Mouse (Mus musculus): Measurements from ENCODE around the gene E130218I03Rik.

The E130218I03Rik gene

DNA sequence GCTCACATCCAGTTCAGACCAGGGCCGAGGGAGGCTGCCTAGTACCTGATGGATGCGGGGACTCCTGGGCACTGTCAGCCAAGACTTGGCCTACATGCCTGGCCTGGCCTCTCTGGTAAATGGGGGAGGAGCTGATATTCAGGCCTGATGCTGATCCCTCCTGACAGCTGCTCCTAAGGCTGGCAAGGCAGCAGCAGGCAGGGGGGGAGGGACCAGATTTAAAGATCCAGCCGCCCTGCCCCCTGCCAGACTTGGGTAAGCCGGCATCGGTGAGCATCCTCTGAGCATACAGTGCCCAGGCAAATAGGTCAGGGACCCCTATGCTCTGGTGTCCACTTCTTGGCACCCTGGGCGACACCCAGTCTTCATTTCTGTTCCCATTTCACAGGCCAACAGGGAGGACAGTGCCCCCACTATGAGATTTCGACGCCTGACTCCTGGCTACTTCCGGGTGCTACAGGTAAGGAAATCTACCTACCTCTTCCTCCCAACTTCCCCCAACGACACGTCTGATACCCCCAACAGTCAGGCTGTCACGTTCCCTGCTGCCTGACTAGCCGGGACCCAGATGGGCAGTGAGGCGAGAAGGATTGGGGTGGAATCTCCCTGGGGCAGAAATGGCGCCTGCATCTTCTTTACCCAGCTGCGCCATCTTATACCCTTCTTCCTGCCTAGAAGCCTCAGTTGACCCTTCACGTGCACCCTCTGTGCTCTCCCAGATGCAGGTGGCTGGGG, at the start of gene E130218I03Rik:
TSS of gene E130218I03Rik (plus strand) at position 147 of the 735 bp plus-strand sequence.
- no peak for DNase-seq

- no peak for DNase-seq
These were observed 44.1 kb upstream of the E130218I03Rik start for GRCm38 (mm10) chr4:134199371-134199770.

DNA sequence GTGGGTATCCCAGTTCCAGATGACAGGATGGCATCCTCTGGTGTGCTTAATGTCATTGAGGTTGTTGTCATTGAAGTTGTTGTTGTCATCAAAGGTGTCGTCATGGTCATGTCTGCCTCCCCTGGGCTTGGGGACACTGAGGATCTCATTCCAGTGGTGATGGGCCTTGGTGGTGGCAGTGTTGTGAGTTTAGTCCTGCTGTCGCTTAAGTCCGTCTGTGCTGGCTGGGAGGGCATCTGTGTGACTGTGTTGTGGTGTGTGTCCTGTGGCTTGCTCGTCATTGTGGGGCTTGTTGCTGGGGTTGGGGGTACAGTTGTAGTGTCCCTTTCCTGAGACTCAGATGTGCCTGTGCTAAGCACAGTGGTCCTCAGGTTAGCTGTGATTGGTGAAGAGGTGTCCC, 40.6 kb upstream of the E130218I03Rik start, which contains the start of gene Gm7534:
TSS of gene Gm7534 (minus strand) at position 101 of the 400 bp plus-strand sequence.
- DNase-seq = no peak

DNA sequence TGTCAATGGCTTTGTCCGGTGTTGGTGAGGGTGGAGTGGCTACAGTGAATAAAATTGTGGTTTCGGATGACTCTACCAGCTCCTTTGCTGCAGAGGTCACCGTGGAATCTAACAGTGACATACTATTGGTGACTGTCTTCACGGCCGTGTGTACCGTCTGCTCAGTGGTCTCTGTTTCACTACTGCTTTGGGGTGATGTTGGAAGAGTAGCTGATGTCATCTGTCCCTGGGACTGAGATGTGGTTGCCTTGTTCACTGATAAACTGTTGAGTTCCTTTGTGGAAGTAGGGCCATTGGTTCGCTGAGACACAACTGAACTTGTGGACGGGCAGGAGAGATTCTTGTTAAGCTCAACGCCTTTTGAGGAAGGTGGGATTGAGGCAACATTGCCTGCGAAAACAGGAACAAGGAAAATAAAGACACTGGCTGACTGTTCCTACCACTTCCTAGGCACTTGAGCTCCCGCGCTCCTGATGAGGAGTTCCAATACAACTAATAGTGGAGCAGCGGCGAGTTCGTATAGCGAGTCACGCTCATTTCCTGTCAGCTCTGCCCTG, 40.0 kb upstream of the E130218I03Rik start:
- DNase-seq = no peak

DNA sequence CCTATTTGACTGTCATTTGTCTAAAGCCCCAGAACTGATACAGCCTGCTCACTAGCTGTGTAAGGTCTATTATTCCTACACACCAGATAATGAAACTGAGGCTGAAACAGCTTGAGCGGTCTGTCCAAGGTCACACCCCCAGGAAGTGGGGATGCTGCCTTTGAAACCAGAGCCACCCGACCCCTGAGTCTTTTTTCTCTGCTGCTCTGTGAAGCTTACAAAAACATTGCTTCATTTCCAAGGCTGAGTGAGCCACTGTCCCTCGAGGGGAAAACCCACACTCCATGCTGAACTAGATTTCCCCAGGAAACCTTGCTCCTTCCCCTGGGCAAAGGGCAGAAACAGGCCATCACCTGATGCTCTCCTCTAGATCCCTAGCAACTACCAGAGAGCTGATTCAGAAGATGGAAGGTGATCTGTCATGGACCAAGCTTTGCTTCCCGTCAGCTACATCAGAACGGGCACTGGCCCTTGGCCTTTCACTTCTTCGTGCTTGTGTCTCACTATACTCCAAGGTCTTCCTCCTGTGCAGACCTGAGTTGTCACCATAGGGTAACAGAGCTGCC, 36.9 kb upstream of the E130218I03Rik start:
- no peak for DNase-seq

GRCm38 (mm10) chr4:134222793-134223600, 20.5 kb upstream of the E130218I03Rik start:
- DNase-seq = peak; percentile 51 to 70

- peak; percentile 36 to 53 for DNase-seq
These were observed 16.3 kb upstream of the E130218I03Rik start, which contains the start of gene Catsper4 for GRCm38 (mm10) chr4:134227194-134227593. Gene Catsper4 (minus strand): TSS chr4:134227383.

DNA sequence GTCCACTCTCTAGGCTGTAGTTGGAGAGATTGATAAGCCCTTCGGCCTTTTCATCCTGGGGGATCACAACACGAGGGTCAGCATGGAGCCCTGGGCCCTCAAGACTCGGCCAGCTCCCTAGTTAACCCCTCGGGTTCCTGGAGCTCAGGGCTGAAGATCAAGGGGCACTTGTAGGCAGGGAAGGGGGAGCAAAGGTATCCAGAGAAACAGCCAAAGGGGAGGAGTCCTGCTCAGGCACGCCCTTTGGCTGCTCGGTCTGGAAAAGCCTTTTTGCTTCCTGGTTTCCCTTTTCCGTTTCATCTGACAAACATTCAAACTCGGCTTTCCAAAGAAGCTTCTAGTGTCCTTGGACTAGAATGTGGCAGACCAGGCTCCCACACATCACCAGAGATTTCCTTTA, 13.0 kb upstream of the E130218I03Rik start:
- no peak for DNase-seq

- DNase-seq = no peak
These were observed 8.6 kb upstream of the E130218I03Rik start for GRCm38 (mm10) chr4:134234876-134235275.

GRCm38 (mm10) chr4:134237582-134238278, 5.7 kb upstream of the E130218I03Rik start:
- no peak for DNase-seq

DNA sequence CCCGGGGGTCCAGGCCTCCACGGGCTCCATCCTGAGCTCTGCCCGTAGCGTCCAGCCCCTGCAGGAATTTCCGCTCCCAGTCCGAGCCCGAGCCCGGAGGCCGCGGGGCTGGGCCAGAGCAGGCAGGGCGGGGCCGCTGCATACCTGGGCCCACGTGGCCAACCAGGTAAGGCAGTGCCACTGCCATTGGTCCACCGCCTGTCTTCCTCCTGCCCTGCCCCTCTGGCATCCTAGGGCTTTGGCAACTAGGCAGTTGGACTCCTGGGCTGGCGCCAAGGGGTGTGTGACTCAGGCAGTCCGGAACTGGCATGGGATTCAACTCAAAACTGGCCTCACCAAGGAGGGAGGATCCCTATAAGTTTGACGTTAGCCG, 5.2 kb upstream of the E130218I03Rik start, which contains the start of gene Cnksr1:
TSS of gene Cnksr1 (minus strand) at position 121 of the 373 bp plus-strand sequence.
- DNase-seq = peak; percentile 80 to 89

GRCm38 (mm10) chr4:134238686-134239085, 4.8 kb upstream of the E130218I03Rik start:
- DNase-seq = no peak

DNA sequence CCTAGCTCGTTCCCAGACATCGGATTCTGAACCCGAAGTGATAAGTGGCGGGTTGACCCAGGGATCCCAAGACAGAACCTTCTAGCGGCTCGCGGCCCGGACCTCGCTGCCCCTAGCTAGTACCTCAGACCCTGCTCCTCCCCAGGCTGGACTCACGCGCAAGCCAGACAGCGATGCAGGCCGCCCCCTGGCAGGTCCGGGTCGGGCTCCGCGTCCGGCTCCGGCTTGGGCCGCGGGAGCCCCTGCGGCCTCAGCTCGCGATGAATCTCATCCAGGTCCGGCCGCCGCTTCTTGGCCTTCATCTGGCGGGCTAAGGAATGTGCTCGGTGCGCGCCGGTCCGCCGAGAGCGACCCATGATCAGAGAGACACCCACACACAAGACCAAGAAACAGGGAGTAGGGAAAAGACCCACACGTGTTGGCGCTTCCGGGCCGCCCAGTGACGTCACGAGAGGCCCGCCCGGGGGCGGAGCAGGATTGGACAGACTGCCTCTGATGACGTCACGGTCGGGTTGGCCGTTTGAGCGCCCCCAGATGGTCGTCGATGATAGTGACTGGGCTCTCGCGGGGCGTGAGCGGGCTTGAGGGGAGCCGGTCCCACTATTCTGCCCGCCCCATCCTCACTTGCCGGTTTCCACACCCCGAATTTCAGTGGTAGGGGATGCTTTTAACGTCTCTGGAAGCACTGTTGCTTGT, 1.8 kb downstream of the E130218I03Rik start, which contains the start of gene Zfp593:
TSS of gene Zfp593 (minus strand) at position 445 of the 696 bp plus-strand sequence.
- peak; percentile 97 for DNase-seq

DNA sequence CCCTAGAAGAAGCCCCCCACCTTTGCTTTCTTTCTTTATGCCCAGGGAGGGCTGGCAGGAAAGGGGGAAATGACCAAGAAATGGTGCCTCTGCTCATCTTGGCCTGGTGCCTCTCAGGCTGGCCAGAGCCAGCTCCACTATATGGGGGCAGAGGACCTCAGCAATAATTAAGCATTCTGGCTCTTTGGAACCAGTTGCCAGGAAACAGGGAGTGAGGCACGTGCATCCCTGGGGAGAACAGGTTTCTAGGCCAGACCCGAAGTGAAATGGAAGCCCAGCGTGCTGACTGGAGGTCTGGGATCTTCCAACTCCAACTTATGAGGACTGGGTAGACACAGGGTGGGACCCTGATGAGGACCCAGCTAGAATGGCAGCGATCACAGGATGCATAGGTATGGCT, 2.8 kb downstream of the E130218I03Rik start:
- peak in 1 of 2 experiments; percentile 26 for DNase-seq

DNA sequence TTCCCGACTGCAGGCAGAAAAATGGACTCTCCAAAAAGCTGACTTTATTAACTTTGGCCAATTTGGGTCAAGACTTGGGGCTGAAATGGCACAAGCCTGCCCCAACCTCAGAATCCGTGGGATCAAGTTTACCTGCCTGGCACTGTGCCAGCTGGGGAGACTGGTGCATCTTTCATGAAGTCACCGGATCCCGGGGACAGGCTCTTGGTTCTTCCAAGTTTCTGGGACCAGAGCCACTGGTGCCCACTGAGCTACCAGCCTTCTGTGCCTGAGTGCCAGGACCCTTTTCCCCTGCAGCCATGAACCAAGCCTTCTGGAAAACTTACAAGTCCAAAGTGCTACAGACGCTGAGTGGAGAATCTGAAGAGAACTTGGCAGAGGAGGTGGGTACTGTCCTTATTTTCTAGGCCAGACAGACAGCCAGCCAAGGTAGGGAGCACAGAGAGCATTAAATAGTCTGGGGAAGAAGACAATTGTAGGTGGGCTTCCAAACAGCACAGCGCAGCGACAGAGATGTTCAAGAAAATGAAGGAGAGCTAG, 3.3 kb downstream of the E130218I03Rik start, which contains the start of gene Gm30191:
TSS of gene Gm30191 (plus strand) at position 217 of the 540 bp plus-strand sequence.
- DNase-seq = no peak

GRCm38 (mm10) chr4:134249651-134250050, 6.2 kb downstream of the E130218I03Rik start:
- DNase-seq = peak; percentile 90 to 91

DNA sequence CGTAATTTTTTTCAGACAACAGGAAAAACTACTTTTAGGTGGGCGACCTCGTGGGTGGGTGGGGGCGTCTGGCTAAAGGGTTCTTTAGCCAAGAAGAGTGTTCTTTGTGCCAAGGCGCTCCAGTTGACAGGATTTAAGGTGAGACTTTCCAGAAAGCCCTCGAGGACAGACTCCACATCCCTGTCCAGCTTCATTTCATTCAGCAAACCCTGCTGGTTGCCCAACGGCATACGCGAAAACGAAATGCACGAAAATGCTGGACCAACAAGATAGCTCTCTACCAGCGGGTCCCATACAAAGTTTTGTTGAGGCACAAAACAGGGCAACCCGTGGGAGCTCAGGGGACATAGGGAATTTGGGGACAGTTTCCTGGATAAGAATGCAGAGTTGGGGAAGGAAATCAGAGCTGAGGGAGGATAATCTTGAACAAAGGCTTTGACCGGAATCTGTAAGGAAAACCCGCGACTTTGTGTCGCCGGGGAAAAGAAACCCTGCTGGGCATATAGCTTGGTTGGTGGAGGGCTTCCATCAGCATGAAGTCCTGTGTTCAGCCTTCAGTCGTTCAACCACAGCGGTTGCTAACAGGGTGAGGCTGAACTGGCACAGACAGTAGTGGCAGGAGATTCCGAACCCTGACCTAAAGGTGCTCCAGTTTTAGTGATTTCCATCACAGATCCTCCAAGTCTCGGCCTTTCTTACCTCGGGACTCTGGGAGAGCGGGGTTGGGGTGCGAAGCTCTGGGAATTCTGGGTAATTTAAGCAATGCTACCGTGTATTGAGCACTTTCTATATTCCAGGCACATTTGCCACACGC, 6.9 kb downstream of the E130218I03Rik start:
- DNase-seq = peak in 1 of 2 experiments; percentile 24

DNA sequence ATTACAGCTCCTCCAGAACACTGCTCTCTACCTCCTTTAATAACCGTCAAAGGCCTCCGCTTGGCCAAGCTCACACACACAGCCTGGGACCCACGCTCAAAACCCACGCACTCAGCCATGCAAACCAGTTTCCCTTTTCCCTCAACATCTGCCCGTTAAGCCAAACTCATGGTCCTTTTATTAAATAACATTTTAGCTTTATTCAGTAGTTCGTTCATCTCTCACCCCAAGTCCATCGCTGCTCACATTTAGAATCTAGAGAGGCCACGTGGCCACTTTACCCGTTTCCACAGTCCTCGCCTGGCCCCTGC, 7.4 kb downstream of the E130218I03Rik start:
- DNase-seq = no peak

GRCm38 (mm10) chr4:134251241-134252130, 8.0 kb downstream of the E130218I03Rik start:
- DNase-seq = peak; percentile 49 to 62
